Mouse (Mus musculus): ENCODE results near the gene Scgb1c1. TPM values are rescaled to one million over a fixed set of nuclear protein-coding genes. Genes with fewer than 3 reads are reported as not detected.

Scgb1c1 gene
- polyA plus RNA-seq, 1 experiment from 2014 or later = not detected

DNA sequence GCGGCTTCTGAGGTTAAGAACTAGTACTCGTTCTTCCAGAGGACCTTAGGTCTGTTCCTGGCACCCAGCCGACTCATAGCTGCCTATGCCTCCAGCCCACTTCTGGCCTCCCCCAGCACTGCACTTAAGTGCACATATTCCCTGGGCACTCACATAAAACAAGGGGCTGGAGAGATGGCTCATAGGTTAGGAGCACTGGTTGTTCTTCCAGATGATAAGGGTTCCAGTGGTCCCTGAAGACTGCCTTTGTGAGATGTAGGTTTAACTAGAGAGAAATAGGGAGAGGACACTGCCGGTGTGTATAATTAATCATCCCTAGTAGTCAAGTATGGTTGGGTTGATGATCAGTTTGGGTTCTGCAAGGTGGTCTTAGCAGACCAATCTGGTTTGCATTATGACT is 22.6 kb upstream of the Scgb1c1 start:
- ATAC-seq (ENCODE audit: insufficient number of reproducible peaks, insufficient read depth, low FRiP score, low TSS enrichment, low read depth) = no peak
- Histone ChIP-seq H3K9ac (replicated peaks) (no peak overlapping the region), H3K4me1 (replicated peaks) (no peaks in the 10 kb centered on the region; the same call in 1 of the 2 replicates), H3K27me3 (peaks cover 3% of the 10 kb centered on the region; the same call in 1 of the 2 replicates), H3K9me3 (no peaks in the 10 kb centered on the region), H3K4me2 (no peak overlapping the region), H3K36me3 (no peaks in the 10 kb centered on the region), H3K4me3 (replicated peaks) (no peak overlapping the region), H3K27ac (no peak overlapping the region)
- WGBS = 92% methylated on average over 4 of the region's 4 CpGs

DNA sequence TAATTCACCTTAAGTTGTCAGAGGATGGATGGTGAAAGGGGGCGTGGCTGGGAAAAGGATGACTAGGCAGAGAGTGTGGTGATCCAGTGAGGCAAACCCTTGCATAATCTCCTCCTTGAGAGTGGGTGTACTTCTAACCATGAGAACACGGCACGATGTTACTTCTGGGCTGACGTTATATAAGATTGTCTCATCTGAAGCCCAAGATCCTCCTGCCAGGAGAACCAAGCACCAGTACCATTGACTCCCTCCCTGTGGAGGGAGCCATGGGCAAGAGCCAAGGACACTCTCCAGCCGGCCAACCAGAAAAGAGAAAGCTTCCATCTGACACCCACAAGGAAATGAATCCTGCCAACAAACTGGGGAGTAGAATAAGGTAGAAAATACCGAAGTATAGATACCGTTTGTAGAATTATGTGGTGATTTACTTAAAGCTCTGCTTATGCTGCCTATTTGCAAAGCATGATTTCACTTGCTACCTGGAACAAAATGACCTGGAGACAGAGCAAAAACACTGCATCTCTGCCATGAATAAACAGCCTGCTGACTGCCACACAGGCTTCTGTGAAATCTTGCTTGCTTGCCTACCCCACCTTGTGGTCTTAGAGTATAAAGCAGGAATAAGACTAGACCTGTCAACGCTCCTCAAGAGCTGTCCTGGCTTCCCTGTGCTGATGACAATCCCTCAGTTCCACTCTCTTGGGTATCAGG is 17.0 kb upstream of the Scgb1c1 start:
- Histone ChIP-seq H3K36me3 (no peaks in the 10 kb centered on the region), H3K4me2 (no peak overlapping the region)
- 45% methylated on average over 8 of the region's 8 CpGs for WGBS

DNA sequence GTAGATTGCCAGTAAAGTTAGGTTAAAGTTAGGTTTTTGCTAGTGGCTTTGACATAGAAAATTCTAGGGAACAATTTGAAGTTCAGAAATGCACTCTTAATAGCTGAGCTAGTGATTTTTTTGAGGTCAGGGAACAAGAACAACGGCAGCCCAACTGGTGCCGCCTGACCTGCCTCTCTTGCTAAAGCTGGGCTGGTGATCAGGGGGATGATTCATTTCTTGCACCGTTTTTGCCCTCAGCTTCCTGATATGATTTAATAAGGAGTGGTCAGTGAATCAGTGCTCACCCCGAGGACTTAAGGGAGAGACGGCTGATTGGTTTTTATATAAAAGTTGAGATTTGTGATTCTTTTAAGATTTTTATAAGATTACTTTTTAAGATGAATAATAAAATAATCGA is 13.9 kb upstream of the Scgb1c1 start:
- H3K27ac ChIP-seq = no peak overlapping the region
- H3K36me3 ChIP-seq = no peaks in the 10 kb centered on the region
- 76% methylated on average over 6 of the region's 6 CpGs for WGBS
- no peak overlapping the region for H3K4me2 ChIP-seq
- no peaks in the 10 kb centered on the region for H3K9me3 ChIP-seq
- no peak for ATAC-seq (ENCODE audit: insufficient number of reproducible peaks, insufficient read depth, low FRiP score, low TSS enrichment, low read depth)
- no peaks in the 10 kb centered on the region for H3K27me3 ChIP-seq
- H3K4me3 ChIP-seq (replicated peaks) = no peak overlapping the region
- no peaks in the 10 kb centered on the region for H3K4me1 ChIP-seq (replicated peaks)
- no peak overlapping the region for H3K9ac ChIP-seq (replicated peaks)

More for the DNA sequence above, 17.0 kb upstream of the Scgb1c1 start:
- no peak overlapping the region for H3K27ac ChIP-seq
- no peaks in the 10 kb centered on the region for H3K9me3 ChIP-seq
- no peak overlapping the region for H3K9ac ChIP-seq (replicated peaks)
- ATAC-seq (ENCODE audit: insufficient number of reproducible peaks, insufficient read depth, low FRiP score, low TSS enrichment, low read depth) = no peak
- no peak overlapping the region for H3K4me3 ChIP-seq (replicated peaks)
- no peaks in the 10 kb centered on the region for H3K4me1 ChIP-seq (replicated peaks)
- peaks cover 3% of the 10 kb centered on the region; the same call in 1 of the 2 replicates for H3K27me3 ChIP-seq

DNA sequence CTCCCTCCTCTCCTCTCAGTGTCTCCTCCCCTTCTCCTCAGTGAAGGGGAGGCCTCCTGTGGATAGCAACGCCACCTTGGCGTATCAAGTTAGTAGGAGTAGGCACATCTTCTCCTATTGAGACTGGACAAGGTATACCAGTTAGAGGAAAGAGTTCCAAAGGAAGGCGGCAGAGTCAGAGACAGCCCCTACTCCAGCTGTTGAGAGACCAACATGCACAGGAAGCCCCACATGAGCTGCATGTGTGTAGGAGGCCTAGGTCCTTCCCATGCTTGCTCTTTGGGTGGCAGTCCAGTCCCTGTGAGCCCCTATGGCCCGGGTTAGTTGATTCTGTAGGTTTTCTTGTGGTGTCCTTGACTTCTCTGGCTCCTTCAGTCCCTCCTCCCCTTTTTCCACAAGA is 12.0 kb upstream of the Scgb1c1 start:
- 72% methylated on average over 4 of the region's 4 CpGs for WGBS
- H3K27ac ChIP-seq = no peak overlapping the region
- H3K4me1 ChIP-seq (replicated peaks) = no peaks in the 10 kb centered on the region
- no peaks in the 10 kb centered on the region for H3K9me3 ChIP-seq
- H3K4me3 ChIP-seq (replicated peaks) = no peak overlapping the region
- H3K9ac ChIP-seq (replicated peaks) = no peak overlapping the region
- ATAC-seq (ENCODE audit: insufficient number of reproducible peaks, insufficient read depth, low FRiP score, low TSS enrichment, low read depth) = no peak
- H3K36me3 ChIP-seq = no peaks in the 10 kb centered on the region
- no peak overlapping the region for H3K4me2 ChIP-seq
- peaks cover 3% of the 10 kb centered on the region; the same call in 1 of the 2 replicates for H3K27me3 ChIP-seq

DNA sequence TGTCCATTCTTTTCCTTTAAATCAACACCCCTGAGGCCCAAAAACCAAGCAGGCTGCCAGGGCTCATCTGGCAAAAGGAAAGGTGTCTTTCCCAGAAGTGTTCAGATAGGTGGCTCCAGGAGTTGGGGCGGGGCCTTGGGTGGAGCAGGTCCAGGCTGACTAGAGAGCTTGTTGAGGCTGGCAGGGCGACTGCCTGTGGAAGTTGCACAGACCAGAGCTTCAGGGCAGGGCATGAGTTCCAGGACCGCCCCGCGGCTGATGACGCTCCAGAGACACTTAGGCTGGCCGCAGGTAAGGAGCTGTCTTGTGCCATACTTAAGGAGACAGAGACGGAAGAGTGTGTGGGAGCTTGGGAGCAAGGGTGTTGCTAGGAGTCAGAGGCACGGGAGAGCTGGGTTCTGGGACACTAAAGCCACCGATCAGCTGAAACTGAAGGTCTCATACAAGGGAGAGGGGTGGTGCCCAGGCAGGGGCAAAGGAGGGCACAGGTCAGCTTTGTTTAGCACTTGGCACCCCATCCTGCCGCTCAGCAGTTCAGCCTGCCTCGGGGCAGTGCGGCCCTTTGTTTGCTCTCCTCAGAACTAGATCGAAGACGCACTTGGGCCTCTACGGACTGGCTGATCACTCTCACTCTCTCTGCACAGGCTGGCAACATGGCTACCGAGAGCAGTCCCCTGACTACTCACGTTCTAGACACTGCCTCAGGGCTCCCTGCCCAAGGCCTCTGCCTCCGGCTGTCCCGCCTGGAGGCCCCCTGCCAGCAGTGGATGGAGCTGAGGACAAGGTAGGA is 10.2 kb upstream of the Scgb1c1 start, which contains the start of gene Urah:
Gene Urah (plus strand): TSS at position 51 of the 790 bp plus-strand sequence.
- ATAC-seq (ENCODE audit: insufficient number of reproducible peaks, insufficient read depth, low FRiP score, low TSS enrichment, low read depth) = no peak
- Histone ChIP-seq H3K4me3 (replicated peaks) (no peak within 1 kb of the TSS), H3K27me3 (peaks cover 20% of the 10 kb centered on the region), H3K4me1 (replicated peaks) (no peaks in the 10 kb centered on the region), H3K4me2 (no peak within 1 kb of the TSS), H3K9ac (replicated peaks) (no peak within 1 kb of the TSS), H3K36me3 (no peaks in the 10 kb centered on the region), H3K27ac (no peak within 1 kb of the TSS), H3K9me3 (no peaks in the 10 kb centered on the region)
- WGBS = 43% methylated on average over 20 of the region's 20 CpGs

DNA sequence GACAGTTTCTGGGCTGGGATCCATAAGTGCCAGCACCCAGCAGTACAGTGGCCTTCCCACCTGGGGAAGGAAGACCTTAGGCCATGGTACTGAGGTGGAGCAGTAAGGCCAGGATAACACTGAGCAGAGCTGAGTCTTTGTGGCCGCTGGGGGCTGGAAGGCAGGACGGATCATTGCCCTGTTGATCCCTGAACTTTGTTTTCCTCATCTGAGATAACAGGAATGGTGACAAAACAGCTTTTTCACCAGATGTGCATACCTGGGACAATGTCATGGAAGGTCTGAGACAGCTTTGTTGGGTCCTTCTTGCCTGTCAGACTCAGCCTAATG is 9.6 kb upstream of the Scgb1c1 start:
- Histone ChIP-seq H3K4me2 (no peak overlapping the region), H3K27ac (no peak overlapping the region), H3K4me1 (replicated peaks) (no peaks in the 10 kb centered on the region), H3K36me3 (no peaks in the 10 kb centered on the region), H3K4me3 (replicated peaks) (no peak overlapping the region), H3K9me3 (no peaks in the 10 kb centered on the region), H3K27me3 (peaks cover 26% of the 10 kb centered on the region), H3K9ac (replicated peaks) (no peak overlapping the region)
- no peak for ATAC-seq (ENCODE audit: insufficient number of reproducible peaks, insufficient read depth, low FRiP score, low TSS enrichment, low read depth)
- WGBS = 71% methylated on average over 2 of the region's 2 CpGs

DNA sequence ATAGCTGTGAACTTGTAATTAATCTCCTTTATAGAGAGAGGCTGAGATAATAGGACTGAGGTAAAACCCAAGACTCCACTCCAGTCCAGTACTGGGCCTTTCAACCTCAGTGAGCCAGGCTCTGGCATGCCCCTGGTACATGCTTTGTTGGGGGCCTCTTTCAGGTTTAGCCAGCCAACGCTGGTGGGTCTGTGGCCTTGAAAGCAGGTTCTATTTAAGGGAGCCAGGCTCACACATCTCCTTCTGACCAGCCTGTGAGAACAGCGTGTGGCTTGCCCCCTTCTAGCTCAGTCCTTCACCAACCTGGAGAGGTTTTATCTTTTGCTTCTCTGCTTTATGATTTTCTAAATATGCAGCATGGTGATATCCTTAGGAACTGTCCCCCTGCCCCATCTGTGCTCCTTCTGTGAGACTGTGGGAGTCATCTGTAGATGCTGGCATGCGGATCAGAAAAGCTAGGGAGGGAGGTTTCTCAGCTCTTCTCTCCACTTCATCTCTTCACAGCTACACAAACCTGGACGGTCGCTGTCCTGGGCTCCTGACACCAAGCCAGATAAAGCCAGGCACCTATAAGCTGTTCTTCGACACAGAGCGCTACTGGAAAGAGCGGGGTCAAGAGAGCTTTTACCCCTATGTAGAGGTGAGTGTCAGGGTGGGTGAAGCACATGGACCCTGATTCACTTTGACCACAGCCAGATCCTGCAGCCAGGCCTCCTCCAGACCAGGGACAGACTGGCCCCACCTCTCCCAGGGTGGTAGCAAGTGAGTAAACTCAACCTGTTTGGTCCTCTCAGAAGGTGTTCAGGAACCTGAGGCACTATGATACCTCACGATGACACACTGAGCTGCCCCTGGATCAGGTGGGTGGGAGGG is 8.9 kb upstream of the Scgb1c1 start:
- H3K9ac ChIP-seq (replicated peaks) = no peak overlapping the region
- no peak overlapping the region for H3K4me3 ChIP-seq (replicated peaks)
- 0 out of 2 replicates have a peak, but pooled peaks cover 3% of the 10 kb centered on the region for H3K4me1 ChIP-seq (replicated peaks)
- H3K36me3 ChIP-seq = no peaks in the 10 kb centered on the region
- peaks cover 33% of the 10 kb centered on the region for H3K27me3 ChIP-seq
- 83% methylated on average over 9 of the region's 9 CpGs for WGBS
- H3K27ac ChIP-seq = no peak overlapping the region
- H3K4me2 ChIP-seq = no peak overlapping the region
- no peaks in the 10 kb centered on the region for H3K9me3 ChIP-seq
- no peak for ATAC-seq (ENCODE audit: insufficient number of reproducible peaks, insufficient read depth, low FRiP score, low TSS enrichment, low read depth)

DNA sequence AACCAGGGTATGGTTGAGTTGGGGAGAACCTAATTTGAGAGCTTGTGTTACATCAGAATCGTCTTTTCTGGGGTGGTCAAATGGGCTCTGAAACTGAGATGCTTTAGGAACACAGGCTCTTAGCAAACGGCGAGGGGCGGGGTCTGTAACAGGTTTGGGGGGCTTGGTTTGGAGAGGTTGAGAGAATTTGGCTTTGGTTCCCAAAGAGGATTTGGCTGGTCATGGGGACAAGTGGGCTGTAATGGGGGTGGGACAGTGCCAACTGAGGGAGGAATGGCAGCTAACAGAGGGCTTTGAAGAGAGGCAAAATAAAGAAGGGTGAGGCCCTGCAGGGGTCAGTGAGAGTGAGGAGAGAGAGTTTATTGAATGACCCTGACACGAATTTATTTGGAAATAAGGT is 5.8 kb upstream of the Scgb1c1 start:
- no peak overlapping the region for H3K4me3 ChIP-seq (replicated peaks)
- H3K9me3 ChIP-seq = no peaks in the 10 kb centered on the region
- 0 out of 2 replicates have a peak, but pooled peaks cover 3% of the 10 kb centered on the region for H3K4me1 ChIP-seq (replicated peaks)
- no peak overlapping the region for H3K9ac ChIP-seq (replicated peaks)
- H3K27me3 ChIP-seq = peaks cover 60% of the 10 kb centered on the region
- no peaks in the 10 kb centered on the region for H3K36me3 ChIP-seq
- WGBS = 55% methylated on average over 5 of the region's 5 CpGs
- no peak for ATAC-seq (ENCODE audit: insufficient number of reproducible peaks, insufficient read depth, low FRiP score, low TSS enrichment, low read depth)
- no peak overlapping the region for H3K27ac ChIP-seq
- no peak overlapping the region for H3K4me2 ChIP-seq

DNA sequence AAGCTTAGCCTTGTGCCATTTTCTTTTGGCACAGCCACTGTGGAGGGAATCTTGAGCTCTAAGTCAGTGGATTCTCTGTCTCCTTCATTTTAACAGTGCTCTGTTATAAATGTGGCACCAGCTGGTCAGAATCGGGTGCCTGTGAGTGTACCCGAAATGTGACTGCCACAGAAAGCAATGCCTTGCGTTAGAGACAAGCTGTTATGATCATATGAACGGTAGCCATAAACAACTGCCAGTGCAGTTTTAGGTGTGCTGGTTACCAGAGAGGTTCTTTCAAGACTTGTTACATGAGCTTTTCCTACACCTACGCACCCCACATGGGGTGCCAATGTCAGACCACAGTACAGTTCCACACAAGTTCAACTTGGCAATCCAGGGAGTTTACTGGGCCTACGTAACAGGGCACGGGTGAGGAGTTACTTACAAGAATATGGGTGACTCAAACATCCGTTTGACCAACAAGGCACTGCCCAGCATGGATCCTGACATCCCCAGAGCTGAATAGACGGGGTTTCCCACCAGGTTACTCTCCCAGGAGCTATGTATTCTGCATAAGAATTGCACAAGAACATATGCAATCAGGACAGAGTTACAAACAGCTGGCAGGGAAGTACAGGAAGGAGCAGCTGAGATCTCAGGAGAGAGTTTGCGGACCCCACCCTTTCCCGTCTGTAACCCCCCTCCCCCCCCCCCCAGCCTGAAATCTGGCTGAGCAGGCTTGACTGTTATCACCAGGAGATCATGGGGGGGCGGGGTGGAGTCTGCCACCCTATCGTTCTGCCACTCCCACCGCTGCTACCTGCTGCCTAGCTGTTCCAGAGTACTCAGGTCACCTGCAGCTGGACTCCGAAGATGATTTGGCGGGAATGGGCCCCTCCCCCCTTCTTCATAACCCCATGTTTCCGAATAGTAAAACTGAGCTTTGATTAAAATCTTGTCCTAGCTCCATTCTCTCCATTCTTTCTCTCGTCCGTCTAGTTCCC is 4.3 kb upstream of the Scgb1c1 start:
- 41% methylated on average over 18 of the region's 19 CpGs for WGBS
- no peak overlapping the region for H3K4me2 ChIP-seq

DNA sequence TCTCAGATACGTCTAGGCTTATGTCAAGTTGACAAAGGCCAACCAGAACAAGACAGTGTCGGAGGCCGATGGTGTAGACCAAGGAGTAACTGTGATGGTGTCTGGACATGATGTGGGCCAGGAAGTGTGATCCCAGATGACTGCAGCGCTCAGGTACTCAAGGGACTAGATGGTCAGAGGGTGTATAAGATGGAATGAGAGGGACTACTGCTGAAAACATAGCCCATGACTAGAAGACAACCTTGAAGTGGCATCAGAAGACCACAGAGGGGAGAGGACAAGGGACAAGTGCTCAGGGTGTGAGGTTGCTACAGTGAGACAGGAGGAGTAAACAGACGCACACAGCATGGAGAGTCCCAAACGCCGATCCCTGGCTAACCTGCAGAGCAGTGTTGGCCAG is 1.5 kb upstream of the Scgb1c1 start:
- ATAC-seq (ENCODE audit: insufficient number of reproducible peaks, insufficient read depth, low FRiP score, low TSS enrichment, low read depth) = no peak
- Histone ChIP-seq H3K9ac (replicated peaks) (no peak overlapping the region), H3K9me3 (no peaks in the 10 kb centered on the region), H3K4me2 (no peak overlapping the region), H3K27ac (no peak overlapping the region), H3K4me3 (replicated peaks) (no peak overlapping the region), H3K4me1 (replicated peaks) (peaks cover 3% of the 10 kb centered on the region; the same call in 1 of the 2 replicates), H3K27me3 (peaks cover 64% of the 10 kb centered on the region), H3K36me3 (no peaks in the 10 kb centered on the region)
- 74% methylated on average over 7 of the region's 7 CpGs for WGBS

More for the DNA sequence above, 4.3 kb upstream of the Scgb1c1 start:
- Histone ChIP-seq H3K36me3 (no peaks in the 10 kb centered on the region), H3K9me3 (no peaks in the 10 kb centered on the region), H3K4me3 (replicated peaks) (no peak overlapping the region), H3K4me1 (replicated peaks) (peaks cover 3% of the 10 kb centered on the region; the same call in 1 of the 2 replicates), H3K9ac (replicated peaks) (no peak overlapping the region), H3K27ac (no peak overlapping the region), H3K27me3 (peaks cover 65% of the 10 kb centered on the region)
- ATAC-seq (ENCODE audit: insufficient number of reproducible peaks, insufficient read depth, low FRiP score, low TSS enrichment, low read depth) = no peak

All from limb, embryonic 12.5 days (tissue).